Mouse (Mus musculus): ENCODE data around the gene Tmsb10.

Tmsb10 gene

GRCm38 (mm10) chr6:72958662-72959071, at the start of gene Tmsb10:
Gene Tmsb10, minus strand, starts transcription at chr6:72958748.
- DNase-seq = no peak

DNA sequence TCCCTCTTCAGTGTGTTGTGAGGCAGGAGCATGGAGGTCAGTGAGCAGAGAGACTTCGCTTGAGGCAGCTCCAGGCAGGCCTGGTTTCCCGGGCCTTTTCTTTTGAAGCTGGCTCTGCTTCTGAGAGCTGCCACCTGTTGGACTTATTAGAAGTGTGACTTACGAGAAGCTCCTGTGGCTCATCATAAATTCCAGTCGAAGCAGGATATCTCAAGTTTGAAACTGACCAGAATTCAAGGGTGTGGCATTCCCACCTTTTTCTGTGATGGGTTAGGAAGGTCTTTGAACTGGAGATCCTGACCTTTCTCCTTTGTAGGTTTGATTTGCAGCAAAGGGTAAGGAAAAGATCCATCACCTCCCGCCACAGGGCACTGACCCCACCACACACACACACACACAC, 45.1 kb upstream of the Tmsb10 start:
- DNase-seq = no peak

DNA sequence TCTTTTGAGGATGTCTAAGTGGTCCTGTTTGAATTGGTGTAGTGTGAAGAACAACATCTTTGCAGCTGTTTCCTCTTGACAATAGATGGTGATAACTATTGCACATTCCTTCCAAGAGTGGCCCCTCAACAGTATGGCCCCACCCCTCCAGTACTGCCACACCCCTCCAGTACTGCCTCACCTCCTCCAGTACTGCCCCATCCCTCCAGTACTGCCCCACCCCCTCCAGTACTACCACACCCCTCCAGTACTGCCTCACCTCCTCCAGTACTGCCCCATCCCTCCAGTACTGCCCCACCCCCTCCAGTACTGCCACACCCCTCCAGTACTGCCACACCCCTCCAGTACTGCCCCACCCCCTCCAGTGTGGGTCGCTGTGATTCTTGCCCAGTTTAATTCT, 43.8 kb upstream of the Tmsb10 start:
- no peak for DNase-seq

GRCm38 (mm10) chr6:72998809-72999208, 40.3 kb upstream of the Tmsb10 start:
- DNase-seq = no peak

GRCm38 (mm10) chr6:72993688-72994082, 35.1 kb upstream of the Tmsb10 start:
- no peak for DNase-seq

- DNase-seq = no peak
Observed at GRCm38 (mm10) chr6:72993054-72993687, 34.6 kb upstream of the Tmsb10 start.

DNA sequence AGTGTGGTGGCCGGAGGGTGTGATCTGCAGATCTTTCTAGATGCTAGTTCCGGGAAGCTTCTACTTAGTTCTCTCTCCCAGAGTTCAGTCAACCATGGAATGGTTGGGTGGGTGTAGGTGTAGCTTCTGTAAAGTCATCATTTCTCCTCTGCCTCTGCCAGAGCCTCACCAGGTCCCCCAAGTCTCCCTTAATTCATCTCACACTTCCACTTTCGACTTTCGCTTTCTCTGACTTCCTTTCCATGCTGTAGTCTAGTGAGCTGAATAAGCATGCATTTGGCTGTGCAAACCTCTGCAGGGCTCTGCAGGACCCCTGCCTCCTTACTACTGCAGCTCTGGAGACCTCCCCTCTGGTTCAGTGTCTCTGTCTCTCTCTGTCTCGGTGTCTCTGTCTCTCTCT, 31.7 kb upstream of the Tmsb10 start:
- DNase-seq = no peak

DNA sequence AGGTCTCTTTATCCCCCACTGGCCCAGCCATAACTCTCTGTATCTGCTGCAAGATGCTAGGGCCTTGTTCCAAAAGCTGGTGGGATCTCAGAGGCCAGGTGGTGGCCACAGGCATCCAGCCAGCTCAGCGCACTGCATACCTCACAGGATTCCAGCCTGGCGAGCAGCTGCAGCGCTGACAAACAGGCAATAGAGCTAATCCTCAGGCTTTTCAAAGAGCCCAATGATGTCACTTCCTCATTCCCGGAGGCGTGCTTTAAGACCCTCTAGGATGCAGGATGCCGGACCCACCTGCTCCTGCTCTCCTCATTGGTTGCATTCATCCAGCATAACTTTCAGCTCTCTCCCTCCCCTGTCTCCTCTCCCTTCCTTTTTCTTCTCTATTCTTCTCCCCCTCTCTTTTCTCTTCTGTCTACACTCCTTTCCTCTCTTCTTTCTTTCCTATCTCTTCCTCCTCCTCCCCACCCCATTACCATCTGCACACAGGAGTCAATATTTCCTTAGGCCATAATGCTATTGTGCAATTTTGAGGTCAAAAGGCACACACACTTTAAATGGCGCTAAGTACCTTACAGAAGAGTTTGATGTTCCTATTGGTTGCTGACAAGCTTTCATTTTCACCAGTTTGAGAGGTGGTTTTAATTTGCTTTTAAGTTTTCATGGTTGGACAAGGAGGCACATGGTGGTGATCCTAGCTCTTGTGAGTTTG, 30.6 kb upstream of the Tmsb10 start:
- DNase-seq = peak; percentile 37

DNA sequence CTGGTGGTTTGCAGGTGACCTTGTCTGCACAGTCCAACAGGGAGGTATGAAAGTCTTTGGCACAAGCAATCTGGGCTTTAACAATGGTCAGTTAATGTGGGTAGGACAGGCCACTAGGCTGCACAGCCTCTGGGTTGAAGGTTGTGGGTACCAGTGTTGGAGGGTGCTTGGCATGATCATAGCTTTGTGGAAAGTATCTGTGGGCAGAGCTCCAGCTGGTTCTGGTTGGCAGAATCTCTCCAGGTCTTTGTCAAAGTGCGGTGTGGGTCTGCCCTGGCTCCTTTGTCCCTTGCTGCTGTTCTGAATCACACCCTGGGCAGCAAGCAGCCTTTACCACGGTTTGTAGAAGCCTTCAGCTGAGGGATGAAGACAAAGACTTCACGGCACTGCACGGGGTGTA, 24.0 kb upstream of the Tmsb10 start:
- no peak for DNase-seq

GRCm38 (mm10) chr6:72981851-72982250, 23.3 kb upstream of the Tmsb10 start:
- DNase-seq = no peak

GRCm38 (mm10) chr6:72981124-72981651, 22.6 kb upstream of the Tmsb10 start:
- no peak for DNase-seq

DNA sequence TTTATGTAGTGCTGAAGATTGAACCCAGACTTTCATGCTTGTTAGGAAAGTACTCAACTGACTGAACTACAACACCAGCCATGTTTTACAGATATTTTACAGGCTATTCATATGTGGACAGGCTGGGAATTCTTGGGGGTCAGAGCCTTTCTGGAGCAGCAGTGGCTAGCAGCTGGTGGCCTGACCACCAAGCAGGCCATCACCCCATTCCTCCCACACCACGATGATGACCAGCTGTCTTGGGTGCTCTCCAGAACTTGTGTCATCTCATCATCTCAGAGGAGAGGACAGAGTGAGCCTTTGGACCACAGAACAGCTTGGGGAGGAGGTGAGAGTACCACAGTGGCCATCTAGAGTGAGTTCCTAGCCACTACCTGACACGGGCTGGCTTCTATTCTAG, 18.3 kb upstream of the Tmsb10 start:
- no peak for DNase-seq

DNA sequence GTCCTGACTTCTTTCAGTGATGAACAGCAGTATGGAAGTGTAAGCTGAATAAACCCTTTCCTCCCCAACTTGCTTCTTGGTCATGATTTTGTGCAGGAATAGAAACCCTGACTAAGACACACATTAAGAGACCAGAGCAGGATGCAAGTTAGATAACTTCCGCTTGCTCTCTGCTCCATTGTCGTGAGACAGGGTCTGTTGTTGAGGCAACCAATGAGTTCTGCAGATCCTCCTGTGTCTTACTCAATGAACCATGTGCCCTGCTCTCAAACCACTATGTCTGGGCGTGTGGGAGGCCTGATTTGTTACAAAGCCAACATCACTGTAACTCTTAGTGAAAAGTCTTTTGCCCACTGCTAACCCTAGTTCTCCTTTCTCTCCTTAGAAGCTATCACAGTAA, 12.5 kb upstream of the Tmsb10 start:
- DNase-seq = no peak

DNA sequence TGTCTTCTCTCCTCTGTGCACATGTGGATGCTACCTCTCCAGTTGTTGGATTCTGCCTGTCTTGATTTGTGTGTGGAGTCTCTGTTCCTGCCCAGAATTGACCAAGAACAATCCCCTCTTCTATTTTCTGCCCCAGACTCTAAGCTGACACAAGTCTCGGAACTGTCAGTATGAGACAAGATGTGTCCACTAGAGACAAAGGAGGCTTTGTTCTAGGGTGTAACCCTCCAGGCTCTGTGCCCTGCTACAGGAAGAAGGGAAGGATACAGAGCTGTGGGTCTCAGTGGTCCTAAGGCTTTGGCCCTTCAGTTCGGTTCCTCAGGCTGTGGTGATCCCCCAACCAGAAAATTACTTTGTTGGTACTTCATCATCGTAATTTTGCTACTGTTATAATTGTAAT, 11.2 kb upstream of the Tmsb10 start:
- no peak for DNase-seq

DNA sequence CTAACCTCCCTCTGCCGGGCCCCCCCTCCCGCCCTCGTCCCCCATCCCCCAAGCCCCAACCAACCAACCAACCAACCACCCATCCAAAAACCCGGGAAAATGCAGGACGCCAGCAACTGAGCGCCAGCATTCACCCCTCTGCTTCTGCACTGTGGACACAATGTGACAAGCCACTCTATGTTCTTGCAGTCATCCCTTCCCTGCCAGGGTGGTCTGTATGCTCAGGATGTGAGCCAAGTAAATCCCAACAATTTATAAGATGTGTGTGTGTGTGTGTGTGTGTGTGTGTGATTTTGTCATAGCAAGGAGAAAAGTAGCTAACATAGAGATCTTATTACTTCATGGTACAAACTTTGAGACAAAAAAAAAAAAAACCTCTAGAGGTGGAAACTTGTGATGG, 6.7 kb upstream of the Tmsb10 start:
- no peak for DNase-seq

- no peak for DNase-seq
Observed at GRCm38 (mm10) chr6:72962281-72962741, 3.8 kb upstream of the Tmsb10 start.

- DNase-seq = no peak
Observed at GRCm38 (mm10) chr6:72961603-72962002, 3.1 kb upstream of the Tmsb10 start.

GRCm38 (mm10) chr6:72960675-72961074, 2.1 kb upstream of the Tmsb10 start:
- DNase-seq = no peak

DNA sequence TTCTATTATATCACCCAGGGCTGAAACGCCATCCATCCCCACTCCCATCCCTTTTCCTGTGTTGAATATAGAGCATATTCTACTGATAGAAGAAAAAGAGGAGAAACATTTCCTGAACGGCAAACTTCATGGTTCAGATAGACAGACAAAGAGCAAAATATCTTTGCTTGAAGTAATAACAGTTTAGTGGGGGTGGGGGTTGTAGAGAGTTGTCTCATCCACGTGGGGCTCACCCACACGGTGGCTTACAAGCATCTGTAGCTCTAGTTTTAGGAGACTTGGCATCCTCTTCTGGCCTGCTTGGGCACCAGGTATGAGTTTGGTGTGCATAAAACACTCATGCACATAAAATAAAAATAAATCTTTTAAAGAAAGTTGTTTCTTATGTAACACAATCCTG, 627 bp upstream of the Tmsb10 start:
- no peak for DNase-seq

DNA sequence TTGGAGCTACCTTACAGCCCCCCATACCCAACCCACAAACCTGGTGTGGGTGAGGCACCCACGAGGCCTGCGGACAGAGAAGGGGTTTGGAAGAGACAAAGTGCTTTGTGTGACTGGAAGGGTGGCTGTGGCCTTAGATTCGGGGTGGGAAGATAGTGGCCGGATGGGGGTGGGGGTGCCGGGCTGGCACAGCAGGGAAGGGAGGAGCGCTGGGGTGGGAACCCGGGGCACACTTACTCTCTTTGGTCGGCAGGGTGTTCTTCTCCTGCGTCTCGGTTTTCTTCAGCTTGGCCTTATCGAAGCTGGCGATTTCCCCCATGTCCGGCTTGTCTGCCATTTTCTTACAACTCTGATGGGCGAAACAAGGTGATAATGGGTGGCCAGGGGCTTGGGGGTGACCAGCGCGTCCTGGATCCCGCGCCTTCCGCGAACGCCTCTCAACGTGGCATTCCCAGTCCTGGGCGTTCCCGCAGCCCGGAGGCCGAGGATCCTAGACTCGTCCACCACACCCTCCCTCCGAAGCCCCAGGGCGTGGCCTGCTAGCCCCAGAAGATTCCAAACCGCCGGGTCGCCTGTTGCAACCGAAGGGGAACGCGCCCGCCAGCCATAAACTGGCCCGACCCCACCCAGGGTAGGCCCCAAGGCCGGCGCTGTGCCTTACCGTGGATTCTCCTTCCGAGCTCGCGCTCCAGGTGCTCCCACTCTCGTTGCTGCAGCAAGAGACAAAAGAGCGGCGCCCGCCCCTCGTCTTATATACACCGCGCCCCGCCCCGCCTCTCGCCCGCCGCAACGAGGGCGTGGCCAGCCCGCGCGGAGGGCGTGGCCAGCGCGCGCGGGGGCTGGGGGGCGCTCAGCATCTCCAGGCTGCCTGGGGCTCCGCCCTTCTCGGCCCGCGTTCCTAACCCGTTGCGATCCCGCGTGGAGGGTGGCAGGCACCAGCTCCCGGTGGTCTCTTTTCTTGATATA, 589 bp downstream of the Tmsb10 start:
- DNase-seq = peak; percentile 88

DNA sequence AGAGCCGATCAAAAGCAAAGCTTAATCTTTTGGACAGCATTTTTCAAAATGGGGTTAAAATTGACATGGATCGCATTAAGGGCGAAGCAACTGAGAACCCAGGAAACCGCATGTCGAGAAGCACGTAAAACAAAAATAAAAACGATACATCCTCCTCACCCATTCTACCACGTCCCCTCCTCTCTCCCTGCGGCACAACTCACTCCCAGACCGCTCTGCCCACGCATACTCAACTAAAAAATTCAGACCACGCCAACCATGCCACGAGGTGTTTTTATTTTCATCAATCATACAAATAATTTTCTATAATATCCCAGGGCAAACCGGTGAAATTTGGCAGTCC, 1.5 kb downstream of the Tmsb10 start:
- DNase-seq = peak; percentile 25

- peak; percentile 58 for DNase-seq
Observed at GRCm38 (mm10) chr6:72956199-72957092, 2.1 kb downstream of the Tmsb10 start.
